Mouse (Mus musculus): ENCODE measurements around the gene Ticrr.

DNA sequence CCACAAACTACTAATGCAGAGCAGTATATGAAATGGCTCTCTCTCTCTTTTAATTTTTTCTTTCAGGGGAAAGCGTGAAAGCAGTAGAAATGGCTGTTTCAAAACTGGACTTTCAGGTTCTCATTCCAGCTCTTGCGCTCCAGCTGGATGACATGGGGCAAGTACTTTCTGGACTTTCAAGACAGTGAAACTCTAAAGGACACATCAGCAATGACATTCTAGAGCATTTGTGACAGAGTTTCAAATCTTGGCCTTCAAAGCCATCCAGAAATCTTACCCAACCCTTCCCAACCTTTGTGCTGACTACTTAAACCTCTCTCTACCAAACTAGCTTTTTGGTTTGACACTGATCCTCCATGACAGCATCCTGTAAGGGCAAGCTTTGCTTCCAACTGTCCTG lies 78.9 kb downstream of the Ticrr start:
- TF ChIP-seq POLR2A (IDR thresholded peaks at IDR 0.05; ENCODE audit: borderline replicate concordance, extremely low read depth, insufficient read depth, insufficient read length, poor library complexity, severe bottlenecking), result no peak
- no peak for TF ChIP-seq CTCF (IDR thresholded peaks at IDR 0.05; ENCODE audit: borderline replicate concordance, extremely low read depth, insufficient read depth, insufficient read length)
